Mouse (Mus musculus) liver, embryonic 13.5 days (tissue): ENCODE results near the gene N4bp2. TPM values are rescaled to one million over a fixed set of nuclear protein-coding genes. Genes with fewer than 3 reads are reported as not detected.

Source experiments
- ATAC-seq: fragments of 200-750 bp; cut with Nextera tagmentation; 2 replicates; pipeline ENCODE4 v1.8.0; 2017; ENCODE audit warnings: low read depth, mild to moderate bottlenecking, moderate number of reproducible peaks, moderate library complexity
- DNase-seq: peaks from one replicate; pipeline ENCODE4 v3.0.0; 2022
- H3K27ac ChIP-seq: fragments of 300-500 bp; sonication (generic); 2 replicates; pipeline ENCODE4 v1.5.1; 2015; ENCODE audit warnings: moderate library complexity, mild to moderate bottlenecking, inconsistent platforms
- H3K27me3 ChIP-seq: fragments of 300-500 bp; sonication (generic); 2 replicates; pipeline ENCODE4 v1.6.1; 2015; ENCODE audit warnings: mild to moderate bottlenecking, inconsistent platforms
- H3K36me3 ChIP-seq: fragments of 300-500 bp; sonication (generic); 2 replicates; pipeline ENCODE4 v1.6.1; 2015; ENCODE audit warnings: mild to moderate bottlenecking, inconsistent platforms
- H3K4me1 ChIP-seq: fragments of 300-500 bp; sonication (generic); replicated peaks from 2 replicates; pipeline ENCODE4 v1.6.1; 2015; ENCODE audit warnings: inconsistent platforms
- H3K4me2 ChIP-seq: fragments of 300-500 bp; sonication (generic); 2 replicates; pipeline ENCODE4 v1.6.1; 2015; ENCODE audit warnings: inconsistent platforms, mild to moderate bottlenecking, moderate library complexity
- H3K4me3 ChIP-seq: fragments of 300-500 bp; sonication (generic); replicated peaks from 2 replicates; pipeline ENCODE4 v1.5.1; 2015; ENCODE audit warnings: mild to moderate bottlenecking, inconsistent platforms
- H3K9ac ChIP-seq: fragments of 300-500 bp; sonication (generic); 2 replicates; pipeline ENCODE4 v1.6.1; 2015; ENCODE audit warnings: mild to moderate bottlenecking, inconsistent platforms
- H3K9me3 ChIP-seq: fragments of 300-500 bp; sonication (generic); replicated peaks from 2 replicates; pipeline ENCODE4 v1.6.1; 2016; ENCODE audit warnings: inconsistent platforms
- WGBS: fragments of 180-500 bp; shearing (Covaris S2); methylation state at CpG from one replicate; pipeline ENCODE4 v1.1.7; 2015; ENCODE audit not compliant: insufficient replicate concordance; 5-methylcytosine and 5-hydroxymethylcytosine counted together
- polyA plus RNA-seq: library from polyadenylated mRNA; unstranded; fragments of >200 nt; fragmentation: Nextera tagmentation; extraction: Ambion mirVana; gene quantifications from 2 replicates; pipeline ENCODE4 v1.2.1, GENCODE M21; 2015

The N4bp2 gene
- polyA plus RNA-seq, 1 experiment from 2014 or later = 9.6 TPM

GRCm38 (mm10) chr5:65864946-65865345 is 101.6 kb downstream of the N4bp2 start:
- Histone ChIP-seq H3K36me3 (no peaks in the 10 kb centered on the region), H3K9me3 (no peaks in the 10 kb centered on the region), H3K4me3 (peak overlapping the region; percentile 33; the same call in 1 of the 2 replicates), H3K27ac (no peak overlapping the region), H3K27me3 (no peaks in the 10 kb centered on the region), H3K9ac (no peak overlapping the region), H3K4me2 (peak overlapping the region; percentile 35), H3K4me1 (peaks cover 23% of the 10 kb centered on the region)
- WGBS = 40% methylated on average over 3 of the region's 3 CpGs
- DNase-seq (no peak), ATAC-seq (no peak)

- Histone ChIP-seq H3K4me3 (no peak overlapping the region), H3K9ac (no peak overlapping the region), H3K36me3 (no peaks in the 10 kb centered on the region), H3K27ac (no peak overlapping the region), H3K27me3 (no peaks in the 10 kb centered on the region), H3K4me2 (no peak overlapping the region), H3K9me3 (no peaks in the 10 kb centered on the region), H3K4me1 (peaks cover 23% of the 10 kb centered on the region)
- ATAC-seq (no peak), DNase-seq (no peak)
- WGBS = 74% methylated on average over 6 of the region's 6 CpGs
These were observed 103.3 kb downstream of the N4bp2 start for GRCm38 (mm10) chr5:65866591-65866990.

GRCm38 (mm10) chr5:65867380-65868116 is 104.2 kb downstream of the N4bp2 start:
- Histone ChIP-seq H3K4me3 (no peak overlapping the region), H3K27me3 (no peaks in the 10 kb centered on the region), H3K4me1 (peaks cover 23% of the 10 kb centered on the region), H3K9ac (no peak overlapping the region), H3K36me3 (no peaks in the 10 kb centered on the region), H3K9me3 (no peaks in the 10 kb centered on the region), H3K4me2 (no peak overlapping the region), H3K27ac (no peak overlapping the region)
- 38% methylated on average over 7 of the region's 7 CpGs for WGBS
- ATAC-seq (no peak), DNase-seq (no peak)

GRCm38 (mm10) chr5:65868419-65868818 is 105.1 kb downstream of the N4bp2 start:
- Histone ChIP-seq H3K4me3 (no peak overlapping the region), H3K27ac (no peak overlapping the region), H3K4me1 (peaks cover 17% of the 10 kb centered on the region), H3K36me3 (no peaks in the 10 kb centered on the region), H3K9ac (no peak overlapping the region), H3K4me2 (no peak overlapping the region), H3K9me3 (no peaks in the 10 kb centered on the region), H3K27me3 (no peaks in the 10 kb centered on the region)
- no peak for ATAC-seq
- DNase-seq = no peak
- WGBS = 34% methylated on average over 3 of the region's 3 CpGs

GRCm38 (mm10) chr5:65869660-65870059 is 106.3 kb downstream of the N4bp2 start:
- Histone ChIP-seq H3K4me2 (no peak overlapping the region), H3K27me3 (no peaks in the 10 kb centered on the region), H3K4me1 (peaks cover 16% of the 10 kb centered on the region), H3K9me3 (no peaks in the 10 kb centered on the region), H3K4me3 (no peak overlapping the region), H3K27ac (no peak overlapping the region), H3K36me3 (no peaks in the 10 kb centered on the region), H3K9ac (no peak overlapping the region)
- ATAC-seq (no peak), DNase-seq (no peak)
- 73% methylated on average over 4 of the region's 4 CpGs for WGBS

GRCm38 (mm10) chr5:65871276-65871875 is 108.1 kb downstream of the N4bp2 start:
- no peaks in the 10 kb centered on the region for H3K27me3 ChIP-seq

GRCm38 (mm10) chr5:65873212-65873611 is 109.9 kb downstream of the N4bp2 start:
- ATAC-seq (no peak), DNase-seq (no peak)
- Histone ChIP-seq H3K9me3 (no peaks in the 10 kb centered on the region), H3K4me2 (no peak overlapping the region), H3K4me1 (0 out of 2 replicates have a peak, but pooled peaks cover 5% of the 10 kb centered on the region), H3K27me3 (no peaks in the 10 kb centered on the region), H3K27ac (no peak overlapping the region), H3K9ac (no peak overlapping the region), H3K4me3 (no peak overlapping the region), H3K36me3 (no peaks in the 10 kb centered on the region)
- 18% methylated on average over 4 of the region's 4 CpGs for WGBS

More at GRCm38 (mm10) chr5:65871276-65871875, 108.1 kb downstream of the N4bp2 start:
- 79% methylated on average over 13 of the region's 13 CpGs for WGBS
- H3K4me2 ChIP-seq = no peak overlapping the region
- H3K4me1 ChIP-seq = peaks cover 11% of the 10 kb centered on the region; the same call in 1 of the 2 replicates
- DNase-seq (no peak), ATAC-seq (no peak)
- no peak overlapping the region for H3K27ac ChIP-seq
- no peaks in the 10 kb centered on the region for H3K9me3 ChIP-seq
- no peak overlapping the region for H3K4me3 ChIP-seq
- H3K9ac ChIP-seq = no peak overlapping the region
- no peaks in the 10 kb centered on the region for H3K36me3 ChIP-seq

- no peak for DNase-seq
- H3K4me3 ChIP-seq = no peak overlapping the region
- H3K4me1 ChIP-seq = no peaks in the 10 kb centered on the region
- ATAC-seq = no peak
- no peak overlapping the region for H3K9ac ChIP-seq
- H3K36me3 ChIP-seq = no peaks in the 10 kb centered on the region
- no peaks in the 10 kb centered on the region for H3K9me3 ChIP-seq
- no peaks in the 10 kb centered on the region for H3K27me3 ChIP-seq
- 83% methylated on average over 7 of the region's 7 CpGs for WGBS
- no peak overlapping the region for H3K4me2 ChIP-seq
- no peak overlapping the region for H3K27ac ChIP-seq
These were observed 111.9 kb downstream of the N4bp2 start for GRCm38 (mm10) chr5:65875269-65875668.

- WGBS = 41% methylated on average over 3 of the region's 3 CpGs
- H3K9ac ChIP-seq = no peak overlapping the region
- H3K36me3 ChIP-seq = no peaks in the 10 kb centered on the region
- ATAC-seq = no peak
- H3K27me3 ChIP-seq = no peaks in the 10 kb centered on the region
- peaks cover 13% of the 10 kb centered on the region for H3K4me1 ChIP-seq
- H3K27ac ChIP-seq = no peak overlapping the region
- no peak overlapping the region for H3K4me2 ChIP-seq
- no peak overlapping the region for H3K4me3 ChIP-seq
- DNase-seq = no peak
- H3K9me3 ChIP-seq = no peaks in the 10 kb centered on the region
These were observed 115.0 kb downstream of the N4bp2 start for GRCm38 (mm10) chr5:65878367-65878766.

Other genes starting within 250 kb of the N4bp2 start
- gene Smim14, start 226.3 kb upstream of the N4bp2 start, polyA plus RNA-seq = 34.9 and 39.6 TPM in 2 replicates
- 116 and 132 TPM in 2 replicates for gene Ube2k, start 226.3 kb upstream of the N4bp2 start, polyA plus RNA-seq
- gene Pds5a, start 65.2 kb upstream of the N4bp2 start, polyA plus RNA-seq = 23.1 and 26.8 TPM in 2 replicates
- 1.6 and 1.7 TPM in 2 replicates for gene Rhoh, start 97.7 kb downstream of the N4bp2 start, polyA plus RNA-seq
- not detected in 2 replicates for gene Chrna9, start 171.4 kb downstream of the N4bp2 start, polyA plus RNA-seq
- not detected in 2 replicates for gene 9130230L23Rik, start 240.8 kb downstream of the N4bp2 start, polyA plus RNA-seq